Mouse (Mus musculus) heart, embryonic 11.5 days (tissue): Measurements from ENCODE around the gene Sgcd. TPM values are rescaled to one million over a fixed set of nuclear protein-coding genes. Genes with fewer than 3 reads are reported as not detected.

Source experiments
- ATAC-seq: fragments of 200-750 bp; cut with Nextera tagmentation; replicated peaks from 2 replicates; pipeline ENCODE4 v1.8.0; 2017; ENCODE audit warnings: moderate library complexity; ENCODE audit not compliant: insufficient number of reproducible peaks, low FRiP score, low TSS enrichment
- H3K27ac ChIP-seq: fragments of 300-500 bp; sonication (generic); 2 replicates; pipeline ENCODE4 v1.5.1; 2014; ENCODE audit warnings: mild to moderate bottlenecking, low read depth, low read length
- H3K27me3 ChIP-seq: fragments of 300-500 bp; sonication (generic); 2 replicates; pipeline ENCODE4 v1.6.1; 2014; ENCODE audit warnings: mild to moderate bottlenecking, low read length, mixed read lengths; ENCODE audit not compliant: control insufficient read depth, insufficient read depth
- H3K36me3 ChIP-seq: fragments of 300-500 bp; sonication (generic); 2 replicates; pipeline ENCODE4 v1.6.1; 2014; ENCODE audit warnings: mild to moderate bottlenecking, low read length, moderate library complexity, mixed read lengths; ENCODE audit not compliant: control insufficient read depth, insufficient read depth
- H3K4me1 ChIP-seq: fragments of 300-500 bp; sonication (generic); 2 replicates; pipeline ENCODE4 v1.6.1; 2014; ENCODE audit warnings: low read length; ENCODE audit not compliant: control insufficient read depth, insufficient read depth
- H3K4me2 ChIP-seq: fragments of 300-500 bp; sonication (generic); 2 replicates; pipeline ENCODE4 v1.6.1; 2014; ENCODE audit warnings: mild to moderate bottlenecking, moderate library complexity
- H3K4me3 ChIP-seq: fragments of 300-500 bp; sonication (generic); 2 replicates; pipeline ENCODE4 v1.5.1; 2014; ENCODE audit warnings: low read depth, low read length
- H3K9ac ChIP-seq: fragments of 300-500 bp; sonication (generic); 2 replicates; pipeline ENCODE4 v1.6.1; 2014; ENCODE audit warnings: mild to moderate bottlenecking, low read depth, low read length, moderate library complexity
- H3K9me3 ChIP-seq: fragments of 300-500 bp; sonication (generic); replicated peaks from 2 replicates; pipeline ENCODE4 v1.6.1; 2016; ENCODE audit warnings: low read length; ENCODE audit not compliant: control insufficient read depth
- WGBS: fragments of 180-500 bp; shearing (Covaris S2); extraction: QIAGEN DNeasy Blood & Tissue Kit; methylation state at CpG from one replicate; pipeline ENCODE4 v1.1.7; 2014; ENCODE audit not compliant: insufficient replicate concordance; 5-methylcytosine and 5-hydroxymethylcytosine counted together
- polyA plus RNA-seq: library from polyadenylated mRNA; unstranded; fragments of >200 nt; fragmentation: Nextera tagmentation; extraction: Ambion mirVana; gene quantifications from 2 replicates; pipeline ENCODE4 v1.2.1, GENCODE M21; 2014

Gene Sgcd
- polyA plus RNA-seq, 1 experiment from 2014 or later: 5.3 TPM

DNA sequence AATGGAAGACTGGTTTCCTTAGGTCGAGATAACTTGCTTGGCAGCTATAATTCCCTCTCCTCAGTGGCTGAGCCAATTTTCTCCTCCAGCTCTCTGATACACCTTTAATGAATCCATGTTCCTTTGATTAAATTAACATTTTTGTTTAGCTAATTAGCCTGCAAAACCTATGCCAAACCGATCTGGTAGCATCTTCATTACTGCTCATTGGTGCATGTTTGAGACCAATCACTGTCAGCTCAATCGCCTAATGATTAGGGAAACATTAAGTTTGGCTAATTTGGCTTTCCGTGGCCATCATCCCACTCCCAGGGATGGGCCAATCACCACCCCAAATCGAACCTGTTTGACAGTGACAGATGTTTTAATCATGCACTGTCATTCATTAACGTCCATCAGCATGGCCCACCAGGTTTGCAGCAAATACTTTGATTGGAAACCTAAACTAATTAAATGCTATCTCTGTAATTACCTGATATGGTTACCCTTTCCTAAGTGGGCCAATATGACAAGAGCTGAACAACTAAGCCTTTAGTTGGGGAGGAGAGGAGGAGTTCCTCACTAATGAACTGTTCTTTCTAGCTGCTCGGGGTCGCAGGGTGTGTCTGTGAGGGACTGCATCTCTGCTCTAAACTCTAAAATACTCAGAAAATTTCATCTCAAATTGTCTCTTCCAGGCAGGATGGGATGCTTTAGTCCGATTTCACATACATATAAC, 724.3 kb downstream of the Sgcd start:
- whole genome bisulfite sequencing: 80% methylated on average over 9 of the region's 9 CpGs
- Histone ChIP-seq H3K4me3 (no peak overlapping the region), H3K27me3 (no peaks in the 10 kb centered on the region), H3K4me1 (no peaks in the 10 kb centered on the region), H3K4me2 (no peak overlapping the region), H3K9me3 (no peaks in the 10 kb centered on the region), H3K9ac (no peak overlapping the region), H3K36me3 (no peaks in the 10 kb centered on the region), H3K27ac (no peak overlapping the region)
- ATAC-seq: no peak

DNA sequence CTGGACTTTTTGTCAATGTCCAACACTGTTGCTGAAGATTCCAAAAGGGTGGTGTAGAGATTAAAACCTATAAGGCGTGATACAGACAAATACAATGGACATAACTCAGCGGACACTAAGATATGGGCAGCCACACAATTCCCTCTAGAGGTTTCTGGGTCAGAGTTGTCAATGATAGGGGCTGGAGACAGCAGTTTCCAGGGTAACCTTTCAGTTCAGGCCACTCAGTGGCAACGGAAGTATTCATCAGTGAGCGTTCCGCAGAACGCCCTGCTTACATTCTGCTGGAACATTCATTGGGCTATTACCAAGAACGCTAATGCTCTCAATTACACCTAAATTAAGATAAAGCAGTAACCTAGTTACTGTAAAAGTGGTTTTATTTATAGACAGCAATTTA, 738.5 kb downstream of the Sgcd start:
- no peak for ATAC-seq
- WGBS: 71% methylated on average over 7 of the region's 7 CpGs

DNA sequence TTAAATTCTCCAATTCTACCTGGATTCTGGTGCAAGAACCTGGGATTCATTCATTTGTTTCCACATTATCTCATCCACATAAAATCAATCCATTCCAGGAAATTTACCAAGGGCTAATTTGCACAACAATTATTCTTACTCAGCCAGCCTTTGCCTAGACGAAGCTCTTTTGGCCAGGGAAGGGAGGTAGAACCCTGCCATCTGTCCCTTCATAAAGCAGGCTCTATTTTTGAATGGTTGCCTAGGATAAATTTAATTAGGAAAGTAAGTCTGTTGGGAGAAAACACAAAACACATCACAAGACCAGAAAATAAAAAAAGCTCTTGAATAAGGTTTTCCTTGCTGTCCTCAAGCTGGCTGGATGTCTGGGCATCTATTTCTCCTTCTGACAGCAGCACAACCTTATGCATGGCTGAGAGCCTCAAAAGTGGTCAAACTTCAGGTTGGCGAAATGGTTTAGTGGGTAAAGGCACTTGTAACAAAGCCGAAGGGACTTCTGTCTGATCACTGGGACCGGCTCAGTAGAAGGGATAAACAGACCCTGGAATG, 740.4 kb downstream of the Sgcd start:
- Histone ChIP-seq H3K27ac (no peak overlapping the region), H3K9ac (no peak overlapping the region), H3K9me3 (no peaks in the 10 kb centered on the region), H3K4me3 (no peak overlapping the region), H3K4me2 (no peak overlapping the region), H3K4me1 (no peaks in the 10 kb centered on the region), H3K36me3 (no peaks in the 10 kb centered on the region), H3K27me3 (no peaks in the 10 kb centered on the region)
- no peak for ATAC-seq
- WGBS: 76% methylated on average over 4 of the region's 4 CpGs

More for the DNA sequence above, 738.5 kb downstream of the Sgcd start:
- Histone ChIP-seq H3K27me3 (no peaks in the 10 kb centered on the region), H3K4me2 (no peak overlapping the region), H3K36me3 (no peaks in the 10 kb centered on the region), H3K27ac (no peak overlapping the region), H3K9me3 (no peaks in the 10 kb centered on the region), H3K4me1 (no peaks in the 10 kb centered on the region), H3K9ac (no peak overlapping the region), H3K4me3 (no peak overlapping the region)

DNA sequence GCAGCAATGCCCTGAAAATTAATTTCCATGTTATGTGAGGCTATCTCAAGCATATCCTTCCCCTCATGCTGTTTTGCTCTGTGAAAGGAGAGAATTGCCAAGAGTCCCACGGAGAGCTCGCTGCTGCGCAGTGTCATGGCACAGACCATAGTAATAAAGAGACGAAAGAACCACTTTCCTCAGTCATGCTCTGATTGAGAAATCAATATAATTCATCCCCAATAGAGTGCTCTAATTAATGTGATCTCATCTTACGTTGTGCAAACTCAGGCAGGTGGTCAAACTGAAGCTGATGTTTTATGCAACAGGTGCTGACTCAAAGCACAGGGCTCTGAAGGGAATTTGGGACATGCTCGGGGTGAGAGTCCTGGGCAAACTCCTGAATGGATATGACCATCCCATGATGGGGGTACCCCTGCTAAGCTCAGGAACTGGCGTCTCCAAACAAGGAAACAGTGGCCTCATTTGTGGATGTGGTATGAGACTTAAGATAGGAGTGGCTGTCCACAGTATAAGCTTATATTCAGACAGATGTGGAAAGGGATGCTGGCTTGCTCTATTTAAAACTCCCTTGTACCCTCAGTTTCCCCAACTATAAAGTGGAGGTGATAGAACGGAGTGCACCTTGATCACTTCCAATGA, 740.9 kb downstream of the Sgcd start:
- H3K9me3 ChIP-seq: no peaks in the 10 kb centered on the region
- H3K9ac ChIP-seq: no peak overlapping the region
- WGBS: 83% methylated on average over 8 of the region's 8 CpGs
- ATAC-seq: no peak
- H3K4me2 ChIP-seq: no peak overlapping the region
- H3K27me3 ChIP-seq: no peaks in the 10 kb centered on the region
- H3K27ac ChIP-seq: no peak overlapping the region
- H3K4me1 ChIP-seq: no peaks in the 10 kb centered on the region
- no peaks in the 10 kb centered on the region for H3K36me3 ChIP-seq
- H3K4me3 ChIP-seq: no peak overlapping the region

DNA sequence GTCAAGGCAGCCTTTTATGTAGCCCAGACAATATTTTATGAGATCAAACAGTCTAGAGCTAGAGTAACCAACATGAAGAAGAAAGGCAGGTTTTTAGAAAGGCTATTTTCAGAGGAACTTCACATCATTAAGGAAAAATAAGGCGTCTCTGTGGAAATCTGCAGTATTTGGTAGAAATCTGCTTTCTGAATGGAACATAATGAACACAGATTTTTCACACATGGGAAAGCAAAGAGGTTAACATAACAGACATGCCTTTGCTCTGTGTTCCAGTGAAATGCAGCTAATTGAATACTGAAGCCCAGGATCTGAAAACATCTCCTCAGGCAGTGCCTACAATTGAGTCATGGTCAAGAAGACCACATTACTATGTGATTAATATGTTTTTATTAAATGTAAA, 746.4 kb downstream of the Sgcd start:
- no peaks in the 10 kb centered on the region for H3K36me3 ChIP-seq
- no peak overlapping the region for H3K27ac ChIP-seq
- H3K9ac ChIP-seq: no peak overlapping the region
- H3K4me1 ChIP-seq: no peaks in the 10 kb centered on the region
- no peaks in the 10 kb centered on the region for H3K27me3 ChIP-seq
- no peak overlapping the region for H3K4me2 ChIP-seq
- ATAC-seq: no peak
- 82% methylated on average over 1 of the region's 1 CpGs for WGBS
- H3K4me3 ChIP-seq: no peak overlapping the region
- H3K9me3 ChIP-seq: no peaks in the 10 kb centered on the region

DNA sequence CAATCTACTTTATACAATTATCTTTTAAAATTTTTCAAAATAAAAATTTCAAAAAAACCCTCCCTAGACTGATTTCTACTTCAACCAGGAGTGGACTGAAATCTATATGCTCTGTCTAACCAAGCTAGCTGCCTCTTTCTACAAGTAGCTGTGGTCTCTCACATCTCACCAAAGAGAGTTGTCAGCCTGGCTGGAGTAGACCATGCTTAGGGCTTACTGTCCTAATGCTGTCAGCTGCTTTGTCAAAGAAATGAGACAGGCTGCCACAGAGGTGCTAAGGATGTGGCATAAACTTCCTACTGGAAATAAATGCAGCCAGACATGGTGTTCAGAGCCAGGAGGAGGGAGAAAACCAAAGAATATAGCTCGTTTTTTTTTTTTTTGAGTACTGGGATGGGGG, 760.5 kb downstream of the Sgcd start:
- Histone ChIP-seq H3K4me3 (no peak overlapping the region), H3K27ac (no peak overlapping the region), H3K4me2 (no peak overlapping the region), H3K27me3 (no peaks in the 10 kb centered on the region), H3K9ac (no peak overlapping the region), H3K9me3 (no peaks in the 10 kb centered on the region), H3K36me3 (no peaks in the 10 kb centered on the region), H3K4me1 (no peaks in the 10 kb centered on the region)
- WGBS: 54% methylated on average over 1 of the region's 1 CpGs
- ATAC-seq: no peak

DNA sequence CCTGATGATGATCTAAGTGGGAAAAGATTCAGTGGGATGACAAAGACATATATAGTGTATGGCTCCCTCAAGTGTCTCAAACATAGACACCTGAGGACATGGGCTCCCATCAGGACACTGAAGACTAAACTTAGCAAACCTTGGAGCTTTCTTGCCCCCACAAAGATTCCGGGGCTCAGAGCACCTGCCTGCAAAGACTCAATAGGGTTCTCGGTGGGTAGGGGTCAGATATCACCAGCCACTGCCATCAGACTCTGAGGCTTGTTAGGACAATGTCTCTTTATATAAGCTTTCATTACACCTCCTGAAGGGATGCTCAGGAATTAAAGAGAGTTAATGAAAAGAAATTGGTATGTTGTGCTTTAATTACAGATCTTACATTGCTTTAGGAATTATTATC, 764.6 kb downstream of the Sgcd start:
- H3K4me3 ChIP-seq: no peak overlapping the region
- no peak overlapping the region for H3K9ac ChIP-seq
- no peak overlapping the region for H3K27ac ChIP-seq
- H3K9me3 ChIP-seq: no peaks in the 10 kb centered on the region
- H3K36me3 ChIP-seq: no peaks in the 10 kb centered on the region
- WGBS: 69% methylated on average over 2 of the region's 2 CpGs
- H3K4me1 ChIP-seq: no peaks in the 10 kb centered on the region
- no peaks in the 10 kb centered on the region for H3K27me3 ChIP-seq
- no peak overlapping the region for H3K4me2 ChIP-seq
- no peak for ATAC-seq

DNA sequence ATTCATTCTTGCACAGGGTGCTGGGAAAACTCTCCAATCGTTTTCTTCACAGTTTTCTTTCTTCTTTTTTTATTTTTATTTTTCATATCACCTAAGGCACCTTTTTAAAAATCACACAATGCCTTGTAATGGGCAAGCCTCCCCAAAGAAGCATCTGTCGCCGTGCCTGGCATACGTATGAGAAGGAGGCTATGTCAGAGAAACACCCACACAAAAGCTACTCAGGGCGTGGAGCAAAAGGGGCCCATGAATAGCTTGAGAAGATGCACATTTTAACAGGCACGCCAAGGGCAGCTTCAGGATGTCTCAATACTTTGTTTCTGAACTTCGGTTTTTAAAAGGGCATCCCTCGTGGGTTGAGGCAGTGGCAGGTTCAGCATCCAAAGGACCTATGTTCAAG, 777.2 kb downstream of the Sgcd start:
- H3K27ac ChIP-seq: no peak overlapping the region
- no peaks in the 10 kb centered on the region for H3K36me3 ChIP-seq
- no peaks in the 10 kb centered on the region for H3K4me1 ChIP-seq
- no peak overlapping the region for H3K4me2 ChIP-seq
- 76% methylated on average over 8 of the region's 8 CpGs for WGBS
- H3K4me3 ChIP-seq: no peak overlapping the region
- no peaks in the 10 kb centered on the region for H3K27me3 ChIP-seq
- no peak for ATAC-seq
- no peaks in the 10 kb centered on the region for H3K9me3 ChIP-seq
- no peak overlapping the region for H3K9ac ChIP-seq

DNA sequence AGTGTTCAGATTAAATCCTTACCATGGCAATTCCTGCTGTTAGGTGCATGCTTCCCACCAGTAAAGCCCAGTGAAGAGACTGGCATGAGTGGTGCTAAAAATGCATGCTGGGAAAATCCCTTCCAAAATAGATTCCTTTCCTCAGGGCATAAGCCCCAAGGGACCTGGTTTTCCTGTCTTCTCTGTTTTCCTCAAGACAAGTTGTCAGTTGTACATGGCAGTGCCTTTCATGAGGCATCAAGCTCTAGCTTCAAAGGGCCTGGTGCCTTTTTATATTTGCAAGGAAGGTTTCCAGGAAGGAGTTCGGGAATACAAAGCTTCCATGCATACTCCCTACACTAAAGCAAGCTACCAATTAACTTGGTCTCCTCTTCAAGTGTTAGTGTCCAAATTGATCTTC, 782.3 kb downstream of the Sgcd start:
- Histone ChIP-seq H3K36me3 (no peaks in the 10 kb centered on the region), H3K4me2 (no peak overlapping the region), H3K27me3 (no peaks in the 10 kb centered on the region), H3K9me3 (no peaks in the 10 kb centered on the region), H3K27ac (no peak overlapping the region), H3K9ac (no peak overlapping the region), H3K4me1 (no peaks in the 10 kb centered on the region), H3K4me3 (no peak overlapping the region)
- ATAC-seq: no peak
- 64% methylated on average over 1 of the region's 1 CpGs for WGBS
